Mouse (Mus musculus): ENCODE data around the gene Metap1. TPM values are rescaled to one million over a fixed set of nuclear protein-coding genes. Genes with fewer than 3 reads are reported as not detected.

Gene Metap1
- 15.8 and 22.2 TPM in 2 replicates for polyA plus RNA-seq (2012; rRNA removed)
- polyA plus RNA-seq (2014; fragmentation: Nextera tagmentation; extraction: Ambion mirVana), result 21.9 and 25.4 TPM in 2 replicates

DNA sequence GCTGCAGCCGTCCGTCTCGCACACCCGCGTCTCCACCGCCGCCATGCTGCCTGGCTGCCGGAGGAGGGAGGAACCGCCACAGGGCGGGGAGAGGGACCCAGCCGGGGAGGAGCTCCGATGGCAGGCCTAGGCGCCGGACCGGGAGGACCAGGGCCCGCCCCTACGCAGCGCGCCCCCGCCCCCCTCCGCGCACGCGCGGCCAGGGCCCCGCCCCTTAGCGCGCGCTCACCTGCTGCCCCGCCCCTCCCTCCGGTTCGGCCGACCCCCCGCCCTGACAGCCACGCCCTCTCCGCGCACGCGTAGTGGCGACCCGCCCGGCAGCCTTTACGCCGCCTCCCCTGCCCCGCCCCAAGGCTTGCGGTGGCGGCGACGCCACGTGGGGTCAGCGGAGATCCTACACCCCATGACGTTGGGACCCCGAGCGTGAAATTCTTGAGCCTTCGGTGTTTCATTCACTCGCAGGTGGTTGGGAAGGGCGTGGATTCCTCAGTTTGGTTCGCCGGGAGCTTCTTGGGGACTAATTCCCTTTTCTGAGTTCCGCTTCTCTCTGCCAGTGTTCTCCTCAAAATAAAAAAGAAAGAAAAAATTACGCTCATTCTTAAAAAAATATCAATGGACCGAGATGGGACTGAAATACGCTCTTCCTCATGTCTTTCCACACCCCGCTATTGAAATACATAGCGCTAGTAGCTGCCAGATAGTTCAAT lies at the start of gene Metap1:
Metap1 (minus strand) TSS at position 189 of the 707 bp plus-strand sequence.
- Histone ChIP-seq H3K36me3 (replicated peaks; ENCODE audit: control insufficient read depth, insufficient read depth, low read depth) (peaks cover 8% of the 10 kb centered on the region), H3K4me3 (ENCODE audit: insufficient read depth in 1 of 2, low read depth in 2 of 2, low read length in 2 of 2) (peak within 1 kb of the TSS; percentile 79 to 96), H3K27me3 (ENCODE audit: control insufficient read depth, insufficient read depth, low read length) (no peaks in the 10 kb centered on the region), H3K9me3 (ENCODE audit: control insufficient read depth, low read length) (no peaks in the 10 kb centered on the region), H3K4me1 (replicated peaks; ENCODE audit: control insufficient read depth in 2 of 2, insufficient read depth in 2 of 2, low read length in 1 of 2) (peaks cover 6 to 11% of the 10 kb centered on the region in 2 experiments; a peak in 3 of 4 replicates), H3K9ac (replicated peaks) (peak within 1 kb of the TSS; percentile 94), H3K27ac (peak within 1 kb of the TSS; percentile 41), H3K4me2 (ENCODE audit: low read depth) (peak within 1 kb of the TSS; percentile 91)
- peak; percentile 33; the same call in 1 of the 2 replicates for TF ChIP-seq CTCF (IDR thresholded peaks at IDR 0.05; ENCODE audit: low read depth)
- no peak for TF ChIP-seq EP300 (IDR thresholded peaks at IDR 0.05; ENCODE audit: low read depth)
- WGBS (ENCODE audit: insufficient replicate concordance), result under 1% methylated on average over 53 of the region's 65 CpGs
- DNase-seq (ENCODE audit: low read depth in 3 of 3, low spot score in 3 of 3) (peak; percentile 83 to 87 (median 86)), ATAC-seq (ENCODE audit: insufficient read depth) (peak; percentile 99)

GRCm38 (mm10) chr3:138536031-138536430 lies 46.7 kb upstream of the Metap1 start:
- no peak for DNase-seq (ENCODE audit: low read depth in 3 of 3, low spot score in 3 of 3)
- 86% methylated on average over 2 of the region's 2 CpGs for WGBS (ENCODE audit: insufficient replicate concordance)
- H3K4me3 ChIP-seq (ENCODE audit: insufficient read depth in 1 of 2, low read depth in 2 of 2, low read length in 2 of 2), result no peak overlapping the region
- H3K27ac ChIP-seq, result no peak overlapping the region
- peaks cover 19% of the 10 kb centered on the region in 2 experiments for H3K4me1 ChIP-seq (replicated peaks; ENCODE audit: control insufficient read depth in 2 of 2, insufficient read depth in 2 of 2, low read length in 1 of 2)
- no peaks in the 10 kb centered on the region for H3K27me3 ChIP-seq (ENCODE audit: control insufficient read depth, insufficient read depth, low read length)
- H3K36me3 ChIP-seq (replicated peaks; ENCODE audit: control insufficient read depth, insufficient read depth, low read depth), result peaks cover 3% of the 10 kb centered on the region
- H3K4me2 ChIP-seq (ENCODE audit: low read depth), result no peak overlapping the region
- no peaks in the 10 kb centered on the region for H3K9me3 ChIP-seq (ENCODE audit: control insufficient read depth, low read length)
- H3K9ac ChIP-seq (replicated peaks), result no peak overlapping the region
- TF ChIP-seq EP300 (IDR thresholded peaks at IDR 0.05; ENCODE audit: low read depth) (no peak), CTCF (IDR thresholded peaks at IDR 0.05; ENCODE audit: low read depth) (no peak)
- ATAC-seq (ENCODE audit: insufficient read depth), result no peak

DNA sequence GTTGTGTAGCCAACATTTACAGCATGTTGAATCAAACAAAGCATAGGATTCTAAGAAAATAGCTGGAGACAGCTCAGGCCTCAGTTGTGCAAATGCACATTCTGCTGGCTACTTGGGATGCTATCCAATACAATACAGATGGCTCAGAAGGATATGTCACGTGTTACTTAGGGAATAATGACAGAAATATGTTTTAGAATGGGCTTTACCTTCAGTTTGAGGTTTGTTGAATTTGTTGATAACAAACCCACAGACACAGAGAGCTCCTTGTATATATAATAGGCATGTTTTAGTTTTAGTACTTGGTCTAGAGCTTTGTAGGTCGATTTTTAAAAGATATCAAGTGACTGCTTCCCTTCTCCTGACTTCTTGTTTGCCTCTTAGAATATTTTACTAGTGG lies 43.4 kb upstream of the Metap1 start:
- Histone ChIP-seq H3K4me2 (ENCODE audit: low read depth) (no peak overlapping the region), H3K9me3 (ENCODE audit: control insufficient read depth, low read length) (no peaks in the 10 kb centered on the region), H3K27me3 (ENCODE audit: control insufficient read depth, insufficient read depth, low read length) (no peaks in the 10 kb centered on the region), H3K4me1 (replicated peaks; ENCODE audit: control insufficient read depth in 2 of 2, insufficient read depth in 2 of 2, low read length in 1 of 2) (peaks cover 26 to 31% of the 10 kb centered on the region in 2 experiments), H3K36me3 (replicated peaks; ENCODE audit: control insufficient read depth, insufficient read depth, low read depth) (peaks cover 3% of the 10 kb centered on the region), H3K4me3 (ENCODE audit: insufficient read depth in 1 of 2, low read depth in 2 of 2, low read length in 2 of 2) (no peak overlapping the region), H3K27ac (no peak overlapping the region), H3K9ac (replicated peaks) (no peak overlapping the region)
- WGBS (ENCODE audit: insufficient replicate concordance), result 19% methylated on average over 2 of the region's 2 CpGs
- TF ChIP-seq EP300 (IDR thresholded peaks at IDR 0.05; ENCODE audit: low read depth), result no peak
- TF ChIP-seq CTCF (IDR thresholded peaks at IDR 0.05; ENCODE audit: low read depth), result no peak
- DNase-seq (ENCODE audit: low read depth in 3 of 3, low spot score in 3 of 3), result no peak
- no peak for ATAC-seq (ENCODE audit: insufficient read depth)

GRCm38 (mm10) chr3:138531479-138532181 lies 42.3 kb upstream of the Metap1 start:
- no peak for DNase-seq (ENCODE audit: low read depth in 3 of 3, low spot score in 3 of 3)
- peaks cover 3% of the 10 kb centered on the region for H3K36me3 ChIP-seq (replicated peaks; ENCODE audit: control insufficient read depth, insufficient read depth, low read depth)
- no peaks in the 10 kb centered on the region for H3K27me3 ChIP-seq (ENCODE audit: control insufficient read depth, insufficient read depth, low read length)
- peak overlapping the region; percentile 36 for H3K4me2 ChIP-seq (ENCODE audit: low read depth)
- ATAC-seq (ENCODE audit: insufficient read depth), result no peak
- H3K27ac ChIP-seq, result no peak overlapping the region
- H3K9me3 ChIP-seq (ENCODE audit: control insufficient read depth, low read length), result no peaks in the 10 kb centered on the region
- 28% methylated on average over 12 of the region's 12 CpGs for WGBS (ENCODE audit: insufficient replicate concordance)
- H3K4me1 ChIP-seq (replicated peaks; ENCODE audit: control insufficient read depth in 2 of 2, insufficient read depth in 2 of 2, low read length in 1 of 2), result peaks cover 23 to 28% of the 10 kb centered on the region in 2 experiments
- no peak overlapping the region for H3K9ac ChIP-seq (replicated peaks)
- no peak for TF ChIP-seq CTCF (IDR thresholded peaks at IDR 0.05; ENCODE audit: low read depth)
- TF ChIP-seq EP300 (IDR thresholded peaks at IDR 0.05; ENCODE audit: low read depth), result no peak
- H3K4me3 ChIP-seq (ENCODE audit: insufficient read depth in 1 of 2, low read depth in 2 of 2, low read length in 2 of 2), result no peak overlapping the region

All from liver, embryonic 14.5 days (tissue).